Mouse (Mus musculus) spleen, adult 12 weeks (tissue): ENCODE data around the gene Zic2.

ENCODE experiments used
- DNase-seq: peaks from one replicate; pipeline ENCODE4 v3.0.0; 2022; ENCODE audit warnings: low spot score

Zic2 gene

GRCm38 (mm10) chr14:122477261-122477671, 2.0 kb downstream of the Zic2 start:
- DNase-seq = no peak

- DNase-seq = no peak
Observed at GRCm38 (mm10) chr14:122477971-122478573, 2.8 kb downstream of the Zic2 start.

- DNase-seq = no peak
Observed at GRCm38 (mm10) chr14:122478574-122479011, 3.4 kb downstream of the Zic2 start.

GRCm38 (mm10) chr14:122479461-122480109, 4.3 kb downstream of the Zic2 start:
- DNase-seq = no peak

- DNase-seq = no peak
Observed at GRCm38 (mm10) chr14:122480355-122480754, 5.1 kb downstream of the Zic2 start.

GRCm38 (mm10) chr14:122481181-122481580, 5.9 kb downstream of the Zic2 start:
- no peak for DNase-seq

GRCm38 (mm10) chr14:122482081-122483023, 7.1 kb downstream of the Zic2 start:
- no peak for DNase-seq

GRCm38 (mm10) chr14:122483024-122483385, 7.8 kb downstream of the Zic2 start:
- no peak for DNase-seq

GRCm38 (mm10) chr14:122483556-122484421, 8.6 kb downstream of the Zic2 start:
- no peak for DNase-seq

- DNase-seq = no peak
Observed at GRCm38 (mm10) chr14:122484458-122484843, 9.2 kb downstream of the Zic2 start.

GRCm38 (mm10) chr14:122484844-122485551, 9.8 kb downstream of the Zic2 start:
- no peak for DNase-seq

GRCm38 (mm10) chr14:122485635-122486181, 10.5 kb downstream of the Zic2 start:
- DNase-seq = no peak

GRCm38 (mm10) chr14:122486611-122487010, 11.4 kb downstream of the Zic2 start:
- DNase-seq = no peak

- DNase-seq = no peak
Observed at GRCm38 (mm10) chr14:122487366-122487765, 12.1 kb downstream of the Zic2 start.

GRCm38 (mm10) chr14:122489041-122489440, 13.8 kb downstream of the Zic2 start:
- no peak for DNase-seq

GRCm38 (mm10) chr14:122489686-122490414, 14.6 kb downstream of the Zic2 start:
- no peak for DNase-seq

GRCm38 (mm10) chr14:122490441-122491328, 15.4 kb downstream of the Zic2 start, which contains the start of gene Gm10837:
TSS of gene Gm10837 (plus strand) at chr14:122490586.
- no peak for DNase-seq

GRCm38 (mm10) chr14:122491521-122491920, 16.3 kb downstream of the Zic2 start:
- DNase-seq = no peak

GRCm38 (mm10) chr14:122492015-122492414, 16.8 kb downstream of the Zic2 start:
- no peak for DNase-seq
